Mouse (Mus musculus) layer of hippocampus, postnatal 14 days (tissue): ENCODE results near the gene Pdap1. TPM values are rescaled to one million over a fixed set of nuclear protein-coding genes. Genes with fewer than 3 reads are reported as not detected.
A peak's percentile ranks its signal among the peaks of the same experiment; 100 is the strongest.
"Not testable (repeated sequence)": the region's sequence is repeated elsewhere in the genome, so short reads cannot be mapped to it uniquely, and the experiment has no call there.

ENCODE experiments used
- DNase-seq, 2 experiments: peaks; one replicate each; pipeline ENCODE4 v3.0.0; 2021 to 2022; ENCODE audit warnings: low spot score in 2 of 2, mixed read lengths in 1 of 2
- total RNA-seq, 2 experiments: library from RNA; stranded (reverse); gene quantifications; 2 replicates each; pipeline ENCODE4 v1.2.3; 2021

Pdap1 gene
- total RNA-seq, 2 experiments from 2014 or later: 99.5 to 114 TPM

DNA sequence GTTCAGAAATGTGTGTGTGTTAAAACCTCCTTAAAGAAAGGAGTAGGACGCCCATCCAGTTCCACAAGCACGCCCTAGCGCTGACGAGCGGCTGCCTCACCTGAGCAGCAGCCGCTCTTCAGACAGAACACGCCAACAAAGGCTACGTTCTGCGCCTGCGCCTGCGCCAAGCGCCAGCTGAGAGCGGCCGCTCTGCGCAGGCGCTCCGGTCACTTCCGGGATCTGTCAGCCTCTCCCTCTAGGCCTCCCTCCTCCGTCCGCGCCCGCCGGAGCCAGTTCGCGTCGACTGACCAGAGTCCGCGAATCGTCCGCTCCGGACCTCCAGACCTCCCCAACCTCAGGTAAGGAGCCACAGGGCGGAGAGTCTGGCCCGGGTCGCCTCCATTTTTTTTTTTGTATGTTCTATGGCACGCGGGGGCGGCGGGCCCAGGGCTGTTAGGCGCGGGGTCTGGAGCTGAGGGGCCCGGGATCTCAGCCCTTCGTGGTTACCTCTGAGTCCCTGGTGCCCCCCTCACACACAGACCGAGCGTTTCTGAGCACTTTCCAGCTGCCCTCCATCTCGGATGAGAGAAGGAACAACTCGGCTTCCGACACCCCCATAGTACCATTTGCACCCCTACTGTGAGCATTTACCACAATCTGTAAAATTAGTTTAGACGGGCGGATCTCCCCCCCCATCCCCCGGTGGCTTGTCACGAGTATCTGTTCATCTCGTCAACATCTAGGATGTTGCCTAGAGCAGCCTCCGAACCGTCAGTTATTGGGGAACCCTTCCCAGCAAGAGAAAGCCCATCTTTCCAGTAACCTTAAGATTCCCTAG is 56.2 kb downstream of the Pdap1 start, which contains the start of the genes Arpc1a and Kpna7:
TSS of gene Arpc1a (plus strand) at position 199 of the 820 bp plus-strand sequence.
TSS of gene Kpna7 (minus strand) at position 399 of the 820 bp plus-strand sequence.
- DNase-seq: peak; percentile 87 to 91

DNA sequence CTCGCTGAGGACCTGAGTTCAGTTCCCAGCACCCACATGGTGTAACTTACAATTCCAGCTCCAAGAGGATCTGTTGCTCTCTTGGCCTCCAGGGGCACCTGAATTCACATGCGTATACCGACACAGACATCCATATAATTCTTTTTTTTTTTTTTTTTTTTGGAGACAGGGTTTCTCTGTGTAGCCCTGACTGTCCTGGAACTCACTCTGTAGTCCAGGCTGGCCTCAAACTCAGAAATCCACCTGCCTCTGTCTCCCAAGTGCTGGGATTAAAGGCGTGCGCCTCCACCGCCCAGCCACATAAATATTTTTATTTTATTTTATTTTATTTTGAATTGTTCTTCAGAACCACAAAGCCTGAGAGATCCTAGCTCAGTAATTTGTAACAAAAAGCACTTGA is 56.8 kb downstream of the Pdap1 start:
- DNase-seq: not testable (repeated sequence)

DNA sequence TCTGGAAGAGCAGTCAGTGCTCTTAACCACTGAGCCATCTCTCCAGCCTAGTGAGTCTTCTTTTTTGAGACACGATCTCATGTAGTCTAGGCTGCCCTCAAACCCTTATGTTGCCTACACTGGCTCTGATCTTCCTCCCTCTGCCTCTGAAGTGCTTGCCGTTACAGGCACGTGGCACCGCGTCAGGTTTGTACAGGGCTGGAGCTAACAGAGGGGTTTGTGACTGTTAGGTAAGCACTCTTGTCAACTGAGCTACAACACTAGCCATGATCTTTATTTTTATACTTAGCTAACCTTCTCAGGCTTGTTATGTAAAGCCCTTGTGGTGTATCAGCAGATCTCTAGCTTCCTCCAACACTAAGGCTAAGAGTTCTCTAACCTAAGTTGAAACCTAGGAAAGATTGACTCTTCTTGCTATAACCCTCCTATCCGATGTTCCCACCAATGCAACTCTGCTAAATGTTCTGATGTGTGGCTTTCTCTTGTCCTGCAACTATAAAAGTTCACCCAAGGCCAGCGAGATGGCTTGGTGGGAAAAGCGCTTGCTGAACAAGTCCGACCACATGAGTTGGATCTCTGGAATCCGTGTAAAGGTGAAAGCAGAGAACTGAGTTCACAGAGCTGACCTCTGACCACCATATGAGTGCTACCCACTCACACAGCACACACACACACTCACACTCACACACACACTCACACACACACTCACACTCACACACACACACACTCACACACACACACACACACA is 58.0 kb downstream of the Pdap1 start:
- no peak for DNase-seq

Other genes starting within 250 kb of the Pdap1 start
- gene Smurf1, start 174.4 kb downstream of the Pdap1 start, total RNA-seq: 10 to 100 TPM; 39.0 to 39.7 TPM
- not detected for gene Gm4871, start 107.5 kb downstream of the Pdap1 start, total RNA-seq
- not detected for gene 1700018F24Rik, start 97.2 kb downstream of the Pdap1 start, total RNA-seq
- 100 to 1,000 TPM; 226 to 230 TPM for gene Arpc1a, start 56.4 kb downstream of the Pdap1 start, total RNA-seq
- gene Kpna7, start 56.2 kb downstream of the Pdap1 start, total RNA-seq: not detected
- 10 to 100 TPM; 41.3 to 48.7 TPM for gene Arpc1b, start 26.0 kb downstream of the Pdap1 start, total RNA-seq
- gene Bud31, start 124 bp upstream of the Pdap1 start, total RNA-seq: 10 to 100 TPM; 78.1 to 85.5 TPM
- gene Ptcd1, start 26.9 kb upstream of the Pdap1 start, total RNA-seq: 10 to 100 TPM; 14.1 to 15.2 TPM
- 10 to 100 TPM; 27.6 to 28.4 TPM for gene Cpsf4, start 27.0 kb upstream of the Pdap1 start, total RNA-seq
- gene Atp5j2, start 51.8 kb upstream of the Pdap1 start, total RNA-seq: 100 to 1,000 TPM; 292 to 295 TPM
- gene Zkscan14, start 61.6 kb upstream of the Pdap1 start, total RNA-seq: 1 to 10 TPM; 9.0 to 9.8 TPM
- gene Zkscan5, start 64.3 kb upstream of the Pdap1 start, total RNA-seq: 10 to 100 TPM; 11.9 to 12.7 TPM
- 10 to 100 TPM; 25.0 to 25.2 TPM for gene Zfp655, start 91.5 kb upstream of the Pdap1 start, total RNA-seq
- gene Zscan25, start 140.3 kb upstream of the Pdap1 start, total RNA-seq: 10 to 100 TPM; 14.8 to 19.6 TPM
- not detected for gene Cyp3a57, start 205.0 kb upstream of the Pdap1 start, total RNA-seq